Comparison of ENCODE assay signal across 24 mouse cellular contexts in genomic region chrX:99603714-99604113, GRCm38 (mm10).
DNase-seq lines count a peak whose midpoint lies in the region; ATAC-seq and TF ChIP-seq lines count a peak whose summit lies in the region.
"Had no signal": no experiment of that assay in that cellular context is flagged by ENCODE, and none has a peak within 500 bp of the region (broad histone marks: within the 10 kb centered on the region; RNA-seq: fewer than 3 reads in every experiment).

No protein-coding gene starts in this region.

- TF ChIP-seq POLR2A in bone marrow, adult 2 months (IDR thresholded peaks at IDR 0.05; ENCODE audit: borderline replicate concordance, control insufficient read depth, low read depth, low read length): no peak

- peak overlapping the region; percentile 31; the same call in 1 of the 2 replicates for H3K27ac ChIP-seq in bone marrow, adult 2 months (ENCODE audit: control insufficient read depth, insufficient read depth, low read depth, low read length, poor library complexity)
- H3K27ac ChIP-seq: forebrain, embryonic 10.5 days; forebrain, embryonic 13.5 days; heart, embryonic 15.5 days; hindbrain, embryonic 14.5 days; hindbrain, postnatal 0 days had no signal

- peaks cover 3% of the 10 kb centered on the region; the same call in 1 of the 2 replicates for H3K4me1 ChIP-seq in bone marrow, adult 2 months (ENCODE audit: control insufficient read depth, insufficient read depth, low read length)
- H3K4me1 ChIP-seq: heart, embryonic 12.5 days; heart, embryonic 15.5 days had no signal

- no peak for DNase-seq in kidney, adult 11 months
- DNase-seq in ovary, postnatal 14 days (ENCODE audit: low spot score): no peak
- no peak for DNase-seq in left cerebral cortex, postnatal 14 days (ENCODE audit: low spot score in 2 of 2)
- DNase-seq: adrenal gland, adult 2 months; adrenal gland, postnatal 14 days; cerebellum, adult 11-12 months; cerebellum, adult 8-10 months; cerebellum, postnatal 10 days; cerebellum, postnatal 36 days; gastrocnemius, postnatal 10 days; heart, adult 18-20 months; heart, postnatal 10 days; heart, postnatal 36 days had no signal

- H3K4me3 ChIP-seq in bone marrow, adult 2 months (replicated peaks; ENCODE audit: control insufficient read depth, low read depth, low read length): no peak overlapping the region
- H3K4me3 ChIP-seq: forebrain, embryonic 10.5 days; forebrain, embryonic 13.5 days; heart, embryonic 12.5 days; heart, embryonic 15.5 days had no signal

- intact Hi-C loops in left cerebral cortex, postnatal 14 days (cut with DNase I): no loop called here

- 12% methylated on average over 6 of the region's 6 CpGs for WGBS in bone marrow, adult 2 months

- TF ChIP-seq CTCF in bone marrow, adult 2 months (IDR thresholded peaks at IDR 0.05; ENCODE audit: control insufficient read depth, insufficient read depth, low read length): no peak

- ATAC-seq in common myeloid progenitor, adult 5-6 weeks (replicated peaks; ENCODE audit: low read depth, poor library complexity, severe bottlenecking): peak; percentile 82
- ATAC-seq in megakaryocyte, adult 5-6 weeks (ENCODE audit: poor library complexity, severe bottlenecking): peak; percentile 81
- ATAC-seq: CD4-positive, CD25-positive, alpha-beta regulatory T cell, adult 4 months; forebrain, embryonic 13.5 days; forebrain, embryonic 16.5 days; hindbrain, postnatal 0 days had no signal
